Mouse (Mus musculus) stomach, embryonic 14.5 days (tissue): ENCODE results near the gene Nckap5l. TPM values are rescaled to one million over a fixed set of nuclear protein-coding genes. Genes with fewer than 3 reads are reported as not detected.

Experiments used
- ATAC-seq: fragments of 200-750 bp; cut with Nextera tagmentation; 2 replicates; pipeline ENCODE4 v1.8.0; 2017; ENCODE audit warnings: low read depth, moderate TSS enrichment; ENCODE audit not compliant: insufficient number of reproducible peaks, insufficient read depth, low FRiP score
- H3K27ac ChIP-seq: fragments of 300-500 bp; sonication (generic); 2 replicates; pipeline ENCODE4 v1.5.1; 2014; ENCODE audit warnings: mild to moderate bottlenecking, low read length, moderate library complexity, mixed read lengths
- H3K27me3 ChIP-seq: fragments of 300-500 bp; sonication (generic); 2 replicates; pipeline ENCODE4 v1.6.1; 2014; ENCODE audit warnings: low read length, control low read depth, mixed read lengths; ENCODE audit not compliant: control insufficient read depth, insufficient read depth
- H3K36me3 ChIP-seq: fragments of 300-500 bp; sonication (generic); 2 replicates; pipeline ENCODE4 v1.6.1; 2014; ENCODE audit warnings: mild to moderate bottlenecking, control low read depth, low read length, moderate library complexity, mixed read lengths; ENCODE audit not compliant: control insufficient read depth, insufficient read depth
- H3K4me1 ChIP-seq: fragments of 300-500 bp; sonication (generic); 2 replicates; pipeline ENCODE4 v1.6.1; 2014; ENCODE audit warnings: low read length, control low read depth, mixed read lengths; ENCODE audit not compliant: control insufficient read depth, insufficient read depth
- H3K4me2 ChIP-seq: fragments of 300-500 bp; sonication (generic); replicated peaks from 2 replicates; pipeline ENCODE4 v1.6.1; 2014; ENCODE audit warnings: low read depth, low read length, control low read depth
- H3K4me3 ChIP-seq: fragments of 300-500 bp; sonication (generic); 2 replicates; pipeline ENCODE4 v1.5.1; 2014; ENCODE audit warnings: low read depth, low read length, control low read depth
- H3K9ac ChIP-seq: fragments of 300-500 bp; sonication (generic); replicated peaks from 2 replicates; pipeline ENCODE4 v1.6.1; 2014; ENCODE audit warnings: low read depth, mild to moderate bottlenecking, control low read depth, low read length, moderate library complexity, mixed read lengths
- H3K9me3 ChIP-seq: fragments of 300-500 bp; sonication (generic); 2 replicates; pipeline ENCODE4 v1.6.1; 2016; ENCODE audit warnings: low read depth, low read length, control low read depth; ENCODE audit not compliant: control insufficient read depth
- WGBS: fragments of 180-500 bp; shearing (Covaris S2); extraction: QIAGEN DNeasy Blood & Tissue Kit; methylation state at CpG from one replicate; pipeline ENCODE4 v1.1.7; 2014; 5-methylcytosine and 5-hydroxymethylcytosine counted together
- polyA plus RNA-seq: library from polyadenylated mRNA; unstranded; fragments of >200 nt; fragmentation: Nextera tagmentation; extraction: Ambion mirVana; gene quantifications from 2 replicates; pipeline ENCODE4 v1.2.1, GENCODE M21; 2014

Nckap5l gene
- polyA plus RNA-seq, 1 experiment from 2014 or later = 8.9 TPM

DNA sequence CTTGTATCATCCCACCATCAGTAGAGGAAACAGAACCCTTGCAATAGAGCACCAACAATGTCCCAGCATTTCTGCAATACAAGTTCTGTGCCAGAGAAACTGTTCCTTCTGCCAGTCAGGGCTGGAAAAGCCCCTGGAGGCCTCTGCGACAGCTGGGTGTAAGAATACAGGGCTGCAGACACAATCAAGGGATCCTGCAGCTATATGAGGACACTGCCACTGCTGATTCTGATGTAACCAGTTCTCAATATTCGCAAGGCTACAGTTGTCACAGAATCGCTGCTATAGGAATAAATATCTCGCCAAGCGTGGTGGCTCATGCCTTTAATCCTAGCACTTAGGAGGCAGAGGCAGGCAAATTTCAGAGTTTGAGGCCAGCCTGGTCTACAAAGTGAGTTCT lies 81.3 kb downstream of the Nckap5l start:
- no peaks in the 10 kb centered on the region for H3K36me3 ChIP-seq
- no peaks in the 10 kb centered on the region for H3K27me3 ChIP-seq
- no peak for ATAC-seq
- H3K27ac ChIP-seq = no peak overlapping the region
- H3K9me3 ChIP-seq = no peaks in the 10 kb centered on the region; the same call in 1 of the 2 replicates
- no peak overlapping the region for H3K4me3 ChIP-seq
- 86% methylated on average over 5 of the region's 5 CpGs for WGBS
- H3K4me1 ChIP-seq = no peaks in the 10 kb centered on the region
- no peak overlapping the region for H3K9ac ChIP-seq
- no peak overlapping the region for H3K4me2 ChIP-seq

DNA sequence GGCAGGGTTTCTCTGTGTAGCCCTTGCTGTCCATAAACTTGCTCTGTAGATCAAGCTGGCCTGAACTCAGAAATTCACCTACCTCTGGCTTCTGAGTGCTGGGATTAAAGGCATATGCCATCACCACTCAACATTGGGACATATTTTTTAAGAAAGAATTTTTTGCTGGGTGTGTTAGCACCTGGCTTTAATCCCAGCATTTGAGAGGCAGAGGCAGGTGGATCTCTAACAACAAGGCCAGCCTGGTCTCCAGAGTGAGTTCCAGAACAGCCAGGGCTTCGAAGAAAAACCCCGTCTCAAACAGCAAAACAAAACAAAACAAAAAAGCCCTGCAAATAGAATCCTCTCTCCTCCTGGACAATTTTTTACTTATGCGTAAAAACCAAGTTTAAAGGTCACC lies 82.0 kb downstream of the Nckap5l start:
- Histone ChIP-seq H3K4me2 (no peak overlapping the region), H3K4me3 (no peak overlapping the region), H3K9ac (no peak overlapping the region), H3K27ac (no peak overlapping the region), H3K9me3 (no peaks in the 10 kb centered on the region; the same call in 1 of the 2 replicates), H3K27me3 (no peaks in the 10 kb centered on the region), H3K4me1 (no peaks in the 10 kb centered on the region), H3K36me3 (no peaks in the 10 kb centered on the region)
- no peak for ATAC-seq
- WGBS = 88% methylated on average over 3 of the region's 3 CpGs

DNA sequence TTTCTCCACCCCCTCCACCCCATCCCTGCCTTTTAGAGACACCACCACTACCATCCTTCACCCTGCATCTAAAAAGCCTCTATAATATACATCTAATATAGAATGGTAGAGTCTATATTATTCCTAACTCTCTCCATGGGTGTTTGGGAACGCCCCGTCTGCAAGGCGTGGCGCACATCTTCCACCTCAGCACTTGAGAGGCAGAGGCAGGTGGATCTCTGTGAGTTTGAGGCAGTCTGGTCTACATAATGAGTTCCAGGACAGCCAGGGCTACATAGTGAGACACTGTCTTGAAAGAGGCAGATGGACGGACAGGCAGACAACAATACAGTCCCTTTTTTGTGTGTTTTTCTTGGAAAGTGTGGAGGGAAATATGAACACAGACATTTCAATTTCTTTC lies 82.5 kb downstream of the Nckap5l start:
- H3K27ac ChIP-seq = no peak overlapping the region
- H3K9ac ChIP-seq = no peak overlapping the region
- no peaks in the 10 kb centered on the region for H3K27me3 ChIP-seq
- ATAC-seq = no peak
- 90% methylated on average over 5 of the region's 5 CpGs for WGBS
- H3K4me2 ChIP-seq = no peak overlapping the region
- no peaks in the 10 kb centered on the region for H3K4me1 ChIP-seq
- H3K4me3 ChIP-seq = no peak overlapping the region
- H3K9me3 ChIP-seq = no peaks in the 10 kb centered on the region; the same call in 1 of the 2 replicates
- no peaks in the 10 kb centered on the region for H3K36me3 ChIP-seq

DNA sequence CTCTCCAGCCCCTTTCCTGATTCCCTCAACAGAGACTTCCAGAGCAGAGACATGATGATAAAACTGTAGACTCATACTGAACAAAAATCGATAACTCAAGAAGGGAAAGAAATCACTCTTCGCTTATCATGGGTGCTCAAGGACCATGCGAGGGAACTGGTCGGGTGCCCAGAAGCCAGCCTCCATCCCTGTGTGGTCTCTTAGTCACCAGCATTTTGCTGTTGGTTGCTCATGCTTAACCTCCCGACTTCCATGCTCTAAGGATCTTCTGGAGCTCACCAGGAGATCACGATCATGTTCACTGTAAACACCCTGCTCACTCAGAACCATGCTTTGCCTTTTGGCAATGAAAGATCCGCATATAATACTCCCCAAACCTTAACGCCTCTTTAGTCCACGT lies 84.8 kb downstream of the Nckap5l start:
- no peak overlapping the region for H3K4me3 ChIP-seq
- WGBS = 70% methylated on average over 9 of the region's 9 CpGs
- H3K27ac ChIP-seq = no peak overlapping the region
- peaks cover 16% of the 10 kb centered on the region for H3K4me1 ChIP-seq
- ATAC-seq = no peak
- H3K27me3 ChIP-seq = no peaks in the 10 kb centered on the region
- no peaks in the 10 kb centered on the region for H3K36me3 ChIP-seq
- H3K4me2 ChIP-seq = no peak overlapping the region
- H3K9ac ChIP-seq = no peak overlapping the region
- H3K9me3 ChIP-seq = no peaks in the 10 kb centered on the region

Other genes with a start within 250 kb of the Nckap5l start
- gene Kcnh3, start 232.9 kb downstream of the Nckap5l start, polyA plus RNA-seq = 0.73 and 1.7 TPM in 2 replicates
- 141 and 145 TPM in 2 replicates for gene Mcrs1, start 205.8 kb downstream of the Nckap5l start, polyA plus RNA-seq
- gene Prpf40b, start 162.7 kb downstream of the Nckap5l start, polyA plus RNA-seq = 57.3 and 57.5 TPM in 2 replicates
- 0.13 TPM in 1 of 2 replicates, not detected in the other for gene Fam186b, start 161.9 kb downstream of the Nckap5l start, polyA plus RNA-seq
- gene Fmnl3, start 87.3 kb downstream of the Nckap5l start, polyA plus RNA-seq = 21.5 and 23.1 TPM in 2 replicates
- 317 and 355 TPM in 2 replicates for gene Tmbim6, start 64.9 kb downstream of the Nckap5l start, polyA plus RNA-seq
- gene Bcdin3d, start 17.0 kb upstream of the Nckap5l start, polyA plus RNA-seq = 12.9 and 16.7 TPM in 2 replicates
- 0.29 and 0.42 TPM in 2 replicates for gene Faim2, start 70.4 kb upstream of the Nckap5l start, polyA plus RNA-seq
- gene Aqp2, start 121.3 kb upstream of the Nckap5l start, polyA plus RNA-seq = not detected in 2 replicates
- gene Aqp5, start 133.0 kb upstream of the Nckap5l start, polyA plus RNA-seq = 0.21 and 0.72 TPM in 2 replicates
- not detected in 2 replicates for gene Aqp6, start 143.7 kb upstream of the Nckap5l start, polyA plus RNA-seq
- 108 and 109 TPM in 2 replicates for gene Racgap1, start 193.9 kb upstream of the Nckap5l start, polyA plus RNA-seq
- 1.5 and 1.8 TPM in 2 replicates for gene Asic1, start 212.6 kb upstream of the Nckap5l start, polyA plus RNA-seq
- 37.8 and 40.1 TPM in 2 replicates for gene Smarcd1, start 244.4 kb upstream of the Nckap5l start, polyA plus RNA-seq
- gene Gm17349, start 247.7 kb upstream of the Nckap5l start, polyA plus RNA-seq = not detected in 2 replicates